Mouse (Mus musculus) bone marrow, adult 2 months (tissue): Measurements from ENCODE around the gene Wars.

ENCODE experiments used
- CTCF ChIP-seq: fragments of 200-500 bp; IDR thresholded peaks from 2 replicates; pipeline ENCODE4 v1.5.1; 2011; ENCODE audit warnings: low read length, control low read depth; ENCODE audit not compliant: control insufficient read depth, insufficient read depth
- POLR2A ChIP-seq: fragments of 200-500 bp; IDR thresholded peaks from 2 replicates; pipeline ENCODE4 v1.6.1; 2011; ENCODE audit warnings: low read depth, mild to moderate bottlenecking, control low read depth, low read length, borderline replicate concordance; ENCODE audit not compliant: control insufficient read depth

DNA sequence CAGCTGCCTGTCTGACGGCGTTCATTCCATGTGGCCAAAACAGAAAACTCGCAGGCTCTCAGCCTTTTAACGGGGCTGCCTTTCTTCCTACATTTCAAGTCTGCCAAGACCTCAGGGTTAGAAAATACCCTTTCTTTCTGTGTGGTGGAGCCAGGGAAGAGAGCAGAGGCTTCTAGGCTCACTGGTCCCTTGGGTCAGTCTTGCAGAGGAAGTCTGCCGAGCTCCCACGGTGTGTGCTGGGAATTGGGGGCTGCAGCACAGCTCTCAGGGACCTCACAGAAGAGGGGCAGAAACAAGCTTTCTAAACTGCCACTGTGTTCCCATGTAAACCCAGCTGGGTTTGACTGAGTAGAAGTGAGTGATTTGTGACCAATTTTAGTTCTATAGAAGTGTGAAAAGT is 40.3 kb upstream of the Wars start:
- no peak for TF ChIP-seq POLR2A
- TF ChIP-seq CTCF, result no peak
